Mouse (Mus musculus): ENCODE measurements around the gene Dhx29.

The Dhx29 gene

GRCm38 (mm10) chr13:112927287-112928001, at the start of gene Dhx29, which contains the start of gene Mtrex:
Gene Dhx29, plus strand, starts transcription at chr13:112927454.
Gene Mtrex, minus strand, starts transcription at chr13:112927398.
- DNase-seq (ENCODE audit: low spot score): peak; percentile 97

DNA sequence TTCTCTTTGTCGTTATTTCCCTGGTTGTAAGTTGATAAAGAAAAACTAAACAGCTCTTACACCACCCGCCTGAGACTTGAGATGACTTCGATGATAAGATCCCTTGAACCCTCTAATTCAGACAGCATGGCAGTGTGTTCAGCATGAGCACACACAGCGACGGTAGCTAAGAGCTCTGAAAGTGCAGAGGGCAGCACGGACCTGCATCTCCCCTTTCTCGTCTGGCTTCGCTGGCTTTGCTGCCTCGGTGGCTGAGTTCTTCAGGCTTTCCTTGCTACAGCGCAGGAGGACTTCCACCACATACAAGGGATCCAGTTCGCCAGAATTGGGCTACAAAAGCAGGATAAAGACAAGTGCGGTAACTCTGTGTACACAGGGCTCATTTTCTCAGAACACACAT, 40.0 kb upstream of the Dhx29 start:
- no peak for DNase-seq (ENCODE audit: low spot score)

GRCm38 (mm10) chr13:112902176-112902575, 25.1 kb upstream of the Dhx29 start:
- DNase-seq (ENCODE audit: low spot score): no peak

DNA sequence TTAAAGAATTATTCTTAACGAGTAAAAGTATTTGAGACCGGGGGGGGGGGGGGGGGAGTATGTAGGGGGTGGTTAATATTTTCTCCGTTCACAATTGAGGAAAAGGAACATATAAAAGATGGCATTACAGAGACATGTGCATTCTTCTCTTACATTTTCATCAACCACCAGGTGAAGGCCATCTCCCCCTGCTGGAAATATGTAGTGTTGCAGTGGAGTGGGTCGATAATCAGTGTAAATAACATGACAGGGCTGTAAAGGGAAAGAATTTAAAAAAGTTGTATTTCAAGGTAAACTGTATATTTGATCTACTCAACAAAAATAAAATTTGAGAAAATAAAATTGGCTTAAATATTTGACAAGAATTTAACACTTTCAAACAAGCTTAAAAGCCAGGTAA, 17.6 kb upstream of the Dhx29 start:
- peak; percentile 29 for DNase-seq (ENCODE audit: low spot score)

DNA sequence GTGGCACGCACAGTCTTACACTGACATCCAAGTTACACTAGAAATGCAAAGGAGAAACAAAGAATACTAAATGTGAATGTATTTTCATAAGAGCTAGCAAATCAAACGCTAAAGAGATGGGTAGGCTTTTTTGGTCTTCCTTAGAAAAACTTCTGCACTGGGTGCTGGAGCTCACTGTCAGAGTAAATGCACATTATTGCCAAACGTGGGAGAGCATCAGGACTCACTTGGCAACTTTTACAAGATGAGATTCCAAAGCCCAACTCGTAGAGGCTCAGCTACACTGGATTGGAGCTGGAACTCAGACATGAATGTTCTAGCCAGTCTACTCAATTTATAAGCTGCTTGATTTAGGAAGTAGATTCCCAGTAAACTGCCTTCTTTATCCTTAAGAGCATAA, 16.8 kb upstream of the Dhx29 start:
- DNase-seq (ENCODE audit: low spot score): no peak

GRCm38 (mm10) chr13:112919141-112919865, 8.0 kb upstream of the Dhx29 start:
- DNase-seq (ENCODE audit: low spot score): no peak

GRCm38 (mm10) chr13:112920906-112921305, 6.3 kb upstream of the Dhx29 start:
- DNase-seq (ENCODE audit: low spot score): no peak

- no peak for DNase-seq (ENCODE audit: low spot score)
These were observed 2.0 kb upstream of the Dhx29 start for GRCm38 (mm10) chr13:112925266-112925665.

GRCm38 (mm10) chr13:112925976-112926375, 1.3 kb upstream of the Dhx29 start:
- no peak for DNase-seq (ENCODE audit: low spot score)

- no peak for DNase-seq (ENCODE audit: low spot score)
These were observed 458 bp upstream of the Dhx29 start for GRCm38 (mm10) chr13:112926796-112927195.

GRCm38 (mm10) chr13:112928038-112928668, 899 bp downstream of the Dhx29 start:
- no peak for DNase-seq (ENCODE audit: low spot score)

- no peak for DNase-seq (ENCODE audit: low spot score)
These were observed 10.9 kb downstream of the Dhx29 start for GRCm38 (mm10) chr13:112938130-112938529.

DNA sequence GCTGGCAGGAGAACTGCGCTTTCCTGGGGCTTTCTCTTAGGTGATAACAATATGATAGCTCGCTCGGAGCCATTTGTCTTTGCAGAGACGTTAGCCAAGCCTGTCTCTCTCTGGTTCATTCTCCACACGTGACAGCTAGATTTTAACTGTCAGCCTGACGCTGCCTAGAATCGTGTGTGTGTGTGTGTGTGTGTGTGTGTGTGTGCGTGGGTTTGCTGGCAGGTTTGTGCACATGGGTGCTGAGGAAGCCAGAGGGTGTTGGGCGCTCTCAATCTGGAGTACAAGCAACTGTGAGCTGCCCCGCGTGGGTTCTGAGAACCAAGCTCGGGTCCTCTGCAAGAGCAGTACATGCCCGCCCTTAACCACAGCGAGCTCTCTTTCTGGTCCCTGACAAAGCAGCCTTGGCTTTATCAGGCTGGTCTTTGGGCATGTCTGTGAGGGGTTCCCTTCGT, 14.7 kb downstream of the Dhx29 start:
- no peak for DNase-seq (ENCODE audit: low spot score)

- DNase-seq (ENCODE audit: low spot score): no peak
These were observed 18.1 kb downstream of the Dhx29 start for GRCm38 (mm10) chr13:112945312-112945711.

DNA sequence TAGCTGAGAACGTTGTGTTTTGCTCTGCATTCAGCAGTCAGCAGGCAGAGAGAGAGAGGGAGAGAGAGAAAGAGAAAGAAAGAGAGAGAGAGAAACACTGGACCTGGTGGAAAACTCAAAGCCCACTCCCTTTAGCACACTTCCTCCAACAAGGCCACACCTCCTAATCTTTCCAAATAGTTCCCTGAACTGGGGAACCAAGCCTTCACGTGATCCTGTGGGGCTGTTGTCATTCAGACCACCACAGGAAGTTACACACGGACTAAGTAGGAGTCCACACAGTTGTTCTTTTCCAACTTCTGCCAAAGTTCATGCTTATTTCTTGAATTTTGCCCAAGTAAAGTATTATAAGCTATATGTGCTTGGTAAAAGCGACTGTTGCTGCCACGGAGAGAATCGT, 18.6 kb downstream of the Dhx29 start:
- no peak for DNase-seq (ENCODE audit: low spot score)

- DNase-seq (ENCODE audit: low spot score): no peak
These were observed 26.8 kb downstream of the Dhx29 start for GRCm38 (mm10) chr13:112954067-112954466.

DNA sequence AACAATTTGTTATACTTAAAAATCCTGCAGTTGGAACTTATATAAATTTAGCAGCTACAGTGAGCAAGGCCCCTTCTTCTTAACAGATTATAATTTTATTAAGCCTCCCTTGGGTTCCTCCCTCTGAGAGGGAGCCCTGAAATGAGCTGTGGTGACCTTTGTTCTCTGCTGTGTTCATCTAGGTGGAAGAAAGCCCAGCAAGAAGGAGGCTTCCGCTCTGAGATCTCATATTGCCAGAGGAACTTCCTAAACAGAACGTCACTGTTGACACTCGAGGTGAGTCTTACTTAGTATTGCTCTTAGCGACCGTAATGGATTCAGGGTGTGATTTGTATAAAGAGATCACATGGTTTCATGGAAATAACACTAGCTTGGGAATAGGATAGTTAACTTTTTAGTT, 35.8 kb downstream of the Dhx29 start:
- DNase-seq (ENCODE audit: low spot score): no peak

DNA sequence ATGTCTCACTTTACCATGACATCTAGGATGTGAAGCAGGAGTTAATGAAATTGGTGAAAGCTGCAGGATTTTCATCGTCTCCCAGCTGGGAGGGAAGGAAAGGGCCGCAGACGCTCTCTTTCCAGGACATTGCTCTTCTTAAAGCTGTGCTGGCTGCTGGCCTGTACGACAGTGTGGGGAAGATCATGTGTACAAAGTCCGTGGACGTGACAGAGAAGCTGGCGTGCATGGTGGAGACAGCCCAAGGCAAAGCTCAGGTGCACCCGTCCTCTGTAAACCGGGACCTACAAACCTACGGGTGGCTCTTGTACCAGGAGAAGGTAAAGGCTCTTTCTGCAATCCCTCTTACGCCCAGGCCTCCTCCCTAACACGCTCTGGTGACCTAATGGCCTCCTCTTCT, 37.2 kb downstream of the Dhx29 start:
- DNase-seq (ENCODE audit: low spot score): no peak

GRCm38 (mm10) chr13:112967267-112967666, 40.0 kb downstream of the Dhx29 start:
- DNase-seq (ENCODE audit: low spot score): no peak

- no peak for DNase-seq (ENCODE audit: low spot score)
These were observed 49.5 kb downstream of the Dhx29 start for GRCm38 (mm10) chr13:112976720-112977119.

DNA sequence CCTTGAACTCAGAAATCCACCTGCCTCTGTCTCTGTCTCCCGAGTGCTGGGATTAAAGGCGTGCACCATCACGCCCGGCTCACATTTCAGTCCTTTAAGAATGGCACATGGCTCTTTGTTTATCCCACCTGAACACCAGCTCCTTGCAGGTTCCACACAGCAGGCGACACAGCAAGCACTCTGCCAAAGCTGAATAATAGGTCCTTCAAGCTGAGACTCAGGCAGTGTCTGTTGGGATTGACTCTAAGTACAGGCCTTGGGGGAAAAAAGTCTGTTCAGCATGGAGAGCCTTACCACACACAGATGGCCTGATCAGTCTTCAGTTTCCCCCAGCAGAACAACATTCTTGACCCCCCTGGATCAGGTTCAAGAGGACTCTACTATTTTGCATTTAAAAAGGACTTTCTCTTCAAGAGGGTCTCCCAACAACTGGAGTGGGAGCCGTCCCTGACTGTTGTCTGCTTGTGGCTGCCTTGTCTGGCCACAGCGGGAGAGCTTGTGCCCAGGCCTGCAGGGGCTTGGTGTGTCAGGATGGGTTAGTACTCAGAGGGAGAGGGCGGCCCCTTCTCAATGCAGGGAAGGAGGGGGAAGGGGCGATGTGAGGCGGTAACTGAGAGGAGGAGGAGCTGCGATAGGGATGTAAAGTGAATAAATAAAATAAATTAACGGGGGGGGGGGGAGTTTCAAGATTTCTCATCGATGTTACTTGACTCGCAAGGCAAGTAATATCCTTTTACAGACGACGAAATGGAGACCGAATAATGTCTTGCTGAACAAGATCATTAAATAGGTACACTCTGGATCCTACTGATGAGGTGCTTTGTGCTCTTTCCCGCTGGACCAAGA, 58.6 kb downstream of the Dhx29 start:
- no peak for DNase-seq (ENCODE audit: low spot score)

DNA sequence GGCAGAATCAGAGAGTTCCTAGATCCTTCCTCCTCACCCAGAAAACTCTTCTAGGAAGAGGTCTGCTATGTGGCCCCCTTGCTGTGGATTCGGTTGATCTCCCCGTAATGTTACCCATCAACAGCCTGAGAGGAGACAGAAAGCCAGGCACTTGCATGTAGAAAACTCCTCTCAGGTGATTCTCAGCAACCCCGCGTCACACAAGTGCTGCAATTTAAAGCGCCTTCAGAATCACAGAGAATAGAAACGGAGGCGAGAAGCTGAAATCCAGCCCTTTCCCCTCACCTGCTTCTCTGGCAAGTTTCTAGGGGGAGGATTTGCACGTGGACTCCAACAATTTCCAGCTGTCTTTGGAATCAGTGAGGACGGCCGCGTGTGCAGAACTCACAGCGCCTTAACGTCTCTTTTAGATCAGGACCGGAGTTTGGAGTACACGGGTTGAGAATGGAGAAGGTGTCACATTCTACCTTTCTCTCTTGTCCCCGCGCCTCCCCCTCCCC, 59.2 kb downstream of the Dhx29 start:
- DNase-seq (ENCODE audit: low spot score): no peak
